Mouse (Mus musculus) heart, adult 18-20 months (tissue): ENCODE measurements around the gene Farsb. TPM values are rescaled to one million over a fixed set of nuclear protein-coding genes. Genes with fewer than 3 reads are reported as not detected.
"Not testable (repeated sequence)": the region's sequence is repeated elsewhere in the genome, so short reads cannot be mapped to it uniquely, and the experiment has no call there.

Source experiments
- DNase-seq, 2 experiments: peaks; one replicate each; pipeline ENCODE4 v3.0.0; 2021 to 2022; ENCODE audit warnings: mixed read lengths in 1 of 2
- long read RNA-seq, 2 experiments: library from polyadenylated mRNA; stranded (forward); transcript quantifications; one replicate each; pipeline ENCODE4 v2.0.0; 2021
- total RNA-seq, 2 experiments: library from RNA; stranded (reverse); gene quantifications; 2 replicates each; pipeline ENCODE4 v1.2.3; 2021

The Farsb gene
- total RNA-seq = 10 to 100 TPM; 47.8 to 51.2 TPM
- long read RNA-seq, experiment 1, transcript Farsb-201 (17 exons, 1,951 nt) = major isoform, 26 of 33 reads
- long read RNA-seq, experiment 1, partial matches to known transcripts = 1 of 33 reads
- long read RNA-seq, experiment 1, other reads (novel, unspliced or antisense) = 6 of 33 reads
- long read RNA-seq, experiment 2, transcript Farsb-201 (17 exons, 1,951 nt) = major isoform, 13 of 15 reads
- long read RNA-seq, experiment 2, partial matches to known transcripts = 0 of 15 reads
- long read RNA-seq, experiment 2, other reads (novel, unspliced or antisense) = 2 of 15 reads

- peak; percentile 92 to 95 for DNase-seq
These were observed at the start of gene Farsb for GRCm38 (mm10) chr1:78488752-78489492. Gene Farsb (minus strand): TSS chr1:78488897.

DNA sequence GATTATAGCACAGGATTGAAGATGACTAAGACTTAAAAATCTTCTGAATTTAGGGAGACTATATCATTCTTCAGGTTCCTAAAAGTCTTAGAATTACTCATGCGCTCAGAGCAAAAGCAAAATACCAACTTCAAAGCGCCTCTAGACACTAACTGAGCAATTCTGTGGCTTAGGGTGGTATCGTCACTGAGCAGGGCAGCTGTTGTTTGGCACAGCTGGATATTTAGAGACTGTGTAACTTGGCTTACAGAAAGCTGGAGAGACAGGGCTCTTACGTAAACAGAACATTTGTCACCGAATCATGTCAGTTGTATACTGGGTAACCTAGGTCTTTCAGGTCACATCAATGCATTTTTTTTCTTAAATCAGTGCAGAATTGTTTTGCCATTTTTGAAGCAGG, 49.7 kb upstream of the Farsb start:
- no peak for DNase-seq

- DNase-seq = peak; percentile 63 to 79
These were observed 48.9 kb upstream of the Farsb start for GRCm38 (mm10) chr1:78537494-78538010.

DNA sequence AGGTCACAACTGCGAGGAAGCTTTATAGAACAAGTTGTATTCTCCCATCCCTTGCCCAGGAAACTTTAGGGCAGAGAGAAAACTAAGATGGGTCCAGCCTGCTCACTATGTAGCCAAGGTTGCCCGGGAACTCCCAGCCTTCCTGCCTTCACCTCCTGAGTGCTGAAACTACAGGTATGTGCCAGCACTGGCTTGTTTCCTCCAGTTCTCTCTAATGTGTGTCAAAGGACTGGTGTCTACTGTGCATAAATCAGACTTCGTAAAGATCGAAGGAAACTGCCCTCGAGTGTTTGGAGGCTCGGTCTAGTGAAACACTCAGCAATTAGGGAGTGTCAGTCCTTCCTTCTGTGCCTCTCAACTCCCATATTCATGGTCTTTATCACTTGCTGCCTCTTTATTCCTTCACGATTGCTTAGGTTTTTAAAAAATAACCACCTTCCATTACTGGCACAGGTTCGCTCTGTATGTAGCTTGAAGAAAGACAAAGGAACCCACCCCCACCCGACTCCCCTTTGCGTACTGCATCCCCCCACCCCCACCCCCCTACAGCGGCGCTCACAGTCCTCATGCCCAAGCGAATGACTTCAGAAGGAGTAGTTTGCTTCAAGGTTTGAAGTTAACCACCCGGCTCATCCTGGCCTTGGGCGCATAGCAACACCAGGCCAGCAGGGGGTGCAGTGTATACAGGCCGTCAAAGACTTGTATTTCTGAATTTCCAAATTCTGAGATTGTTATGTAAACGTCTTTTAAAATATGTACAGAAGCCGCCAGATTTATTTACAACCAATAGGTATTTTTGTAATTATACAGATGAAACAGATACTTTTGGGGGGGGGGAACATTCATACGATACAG, 47.8 kb upstream of the Farsb start:
- peak; percentile 63 to 89 for DNase-seq

DNA sequence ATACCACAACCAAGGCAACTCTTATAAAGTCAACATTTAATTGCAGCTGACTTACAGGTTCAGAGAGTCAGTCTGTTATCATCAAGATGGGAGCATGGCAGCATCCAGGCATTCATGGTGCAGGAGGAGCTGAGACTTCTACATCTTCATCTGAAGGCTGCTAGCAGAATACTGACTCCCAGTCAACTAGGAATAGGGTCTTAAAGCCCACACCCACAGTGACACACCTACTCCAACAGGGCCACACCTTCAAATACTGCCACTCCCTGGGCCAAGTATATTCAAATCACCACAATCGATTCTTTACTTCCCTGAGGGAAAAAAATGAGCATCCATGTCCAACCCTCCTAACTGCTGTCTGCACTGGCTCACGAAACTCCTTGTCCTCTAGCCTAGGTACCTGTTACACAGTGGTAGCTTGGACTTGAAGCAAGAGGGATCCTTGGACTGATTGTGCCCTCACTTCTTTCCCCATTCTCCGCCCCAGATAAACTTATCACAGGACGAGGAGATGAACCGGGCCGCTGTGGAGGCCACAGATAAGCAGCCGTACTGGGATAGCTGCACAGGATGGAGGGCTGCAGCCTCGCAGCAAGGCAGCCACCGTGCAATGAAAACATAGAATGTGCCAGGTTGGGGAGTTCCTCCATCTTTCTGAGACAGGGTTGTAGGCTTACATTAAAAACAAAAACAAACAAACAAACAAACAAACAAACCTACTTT, 45.9 kb upstream of the Farsb start:
- DNase-seq = no peak

DNA sequence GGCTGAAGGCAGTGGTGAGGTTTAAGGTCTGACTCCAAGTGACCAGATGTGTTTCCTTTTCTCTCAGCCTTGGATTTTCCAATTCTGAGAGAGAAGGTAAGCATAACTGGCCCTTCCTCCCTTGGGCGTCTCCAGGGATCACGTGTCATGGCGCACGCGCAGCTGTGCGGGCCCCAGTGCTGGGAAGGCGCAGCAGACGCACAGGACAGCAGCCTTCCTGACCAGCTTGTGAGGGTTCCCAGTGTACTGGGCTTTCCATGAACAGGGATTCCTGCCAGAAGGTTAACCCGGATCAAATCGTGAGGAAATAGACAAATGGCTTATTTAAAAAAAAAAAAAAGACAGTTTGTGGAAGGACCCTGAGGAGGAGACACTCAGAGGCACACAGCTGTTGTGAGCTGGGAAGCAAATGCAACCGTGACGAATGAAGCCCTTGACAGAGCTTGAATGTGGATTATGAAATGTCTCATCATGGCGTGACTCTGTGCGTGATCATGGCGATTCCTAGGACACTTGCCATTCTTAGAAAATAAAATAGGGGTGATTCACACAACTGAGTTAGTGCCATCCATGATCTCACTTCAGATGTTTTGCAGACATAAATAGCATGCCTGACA, 43.6 kb upstream of the Farsb start:
- no peak for DNase-seq

DNA sequence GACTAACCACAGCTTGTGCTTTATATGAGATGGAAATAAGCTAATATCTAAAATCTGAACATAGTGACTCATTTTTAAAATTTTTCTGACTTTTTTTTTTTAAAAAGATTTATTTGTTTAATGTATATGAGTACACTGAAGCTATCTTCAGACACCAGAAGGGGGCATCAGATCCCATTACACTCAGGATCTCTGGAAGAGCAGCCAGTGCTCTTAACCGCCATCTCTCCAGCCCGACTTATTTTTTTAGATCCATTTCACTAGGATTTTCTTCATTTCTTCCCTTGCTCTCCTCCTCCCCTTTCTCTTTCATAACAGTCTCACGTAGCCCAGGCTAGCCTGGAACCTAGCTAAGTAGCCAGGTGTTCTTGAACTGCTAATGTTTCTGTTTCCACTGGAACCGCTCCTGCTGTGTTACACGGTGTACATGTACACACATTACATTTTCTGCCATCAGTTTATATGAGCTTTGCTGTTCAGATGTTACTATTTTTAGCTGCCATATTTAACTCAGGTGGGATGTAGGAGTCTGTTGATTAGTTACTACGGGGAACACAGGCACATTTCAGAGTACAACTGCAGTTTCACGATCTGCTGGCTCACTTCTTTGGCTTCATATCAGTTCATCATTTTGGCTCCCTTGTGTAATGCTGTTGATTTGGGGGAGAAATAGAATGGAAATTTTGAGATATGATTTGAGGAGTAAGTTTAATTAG, 42.0 kb upstream of the Farsb start:
- no peak for DNase-seq

- no peak for DNase-seq
These were observed 40.3 kb upstream of the Farsb start for GRCm38 (mm10) chr1:78529011-78529410.

- no peak for DNase-seq
These were observed 39.7 kb upstream of the Farsb start for GRCm38 (mm10) chr1:78528356-78528755.

- DNase-seq = peak in 1 of 2 experiments; percentile 51
These were observed 36.6 kb upstream of the Farsb start for GRCm38 (mm10) chr1:78525189-78525886.

DNA sequence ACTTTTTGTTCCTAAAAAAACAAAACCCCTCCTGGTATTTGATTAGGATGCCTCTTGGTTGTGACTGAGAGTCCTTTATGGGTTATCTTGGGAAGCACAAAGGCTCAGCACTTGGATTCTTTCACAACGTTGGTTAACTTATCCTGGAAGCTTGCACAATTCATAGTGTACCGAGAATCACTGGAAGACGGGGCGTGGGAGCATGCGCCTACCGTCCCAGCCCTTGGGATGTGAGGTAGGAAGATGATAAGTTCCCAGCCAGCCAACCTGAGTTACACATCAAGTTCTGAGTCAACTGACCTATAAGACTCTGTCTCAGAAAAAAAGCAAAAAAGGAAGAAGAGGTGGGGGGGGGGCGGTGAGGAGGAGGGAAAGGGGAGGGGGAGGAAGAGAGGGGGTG, 30.2 kb upstream of the Farsb start:
- DNase-seq = no peak

DNA sequence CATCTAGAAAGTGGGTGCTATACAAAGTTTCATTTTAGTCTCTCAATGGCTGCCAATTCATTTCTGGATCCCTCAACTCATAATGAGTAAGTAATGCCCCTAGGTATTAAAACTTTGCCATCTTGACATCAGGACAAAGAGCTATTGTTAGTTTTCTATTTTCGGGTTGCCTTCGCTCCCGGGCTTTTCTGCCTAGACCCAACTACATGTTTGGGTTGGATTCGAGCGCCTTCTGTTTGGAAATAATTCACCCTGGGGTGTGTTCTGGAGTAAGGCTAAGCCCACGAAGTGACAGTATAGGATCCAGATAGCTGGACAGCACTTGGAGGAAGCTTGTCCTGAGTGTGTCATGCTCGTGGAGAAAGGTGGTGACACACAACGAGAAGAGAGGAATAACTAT, 24.1 kb upstream of the Farsb start:
- no peak for DNase-seq

- DNase-seq = no peak
These were observed 23.0 kb upstream of the Farsb start, which contains the start of gene BC035947 for GRCm38 (mm10) chr1:78511621-78512160. Gene BC035947 (minus strand): TSS chr1:78512158.

- no peak for DNase-seq
These were observed 22.2 kb upstream of the Farsb start, which contains the start of gene Mogat1 for GRCm38 (mm10) chr1:78510862-78511261. Gene Mogat1 (plus strand): TSS chr1:78510991.

DNA sequence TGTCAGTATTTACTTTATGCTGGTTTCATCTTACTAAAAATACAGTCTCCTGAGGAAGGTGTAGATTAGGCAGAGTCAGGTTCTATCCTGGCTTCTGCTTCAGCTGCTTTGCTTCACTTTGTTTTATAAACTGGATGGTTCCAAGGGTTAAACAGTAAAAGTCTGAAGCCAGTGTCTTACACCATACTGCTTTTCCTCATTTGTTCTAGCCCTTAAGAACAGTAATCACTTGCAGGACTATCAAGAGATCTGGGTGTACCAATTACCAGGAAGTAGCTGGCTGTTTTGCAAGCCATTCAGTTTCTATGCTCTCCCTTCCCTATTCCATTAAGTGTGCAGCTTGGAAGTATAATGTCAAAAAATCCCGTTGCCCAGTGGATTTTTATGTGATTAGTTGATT, 18.4 kb upstream of the Farsb start:
- no peak for DNase-seq

DNA sequence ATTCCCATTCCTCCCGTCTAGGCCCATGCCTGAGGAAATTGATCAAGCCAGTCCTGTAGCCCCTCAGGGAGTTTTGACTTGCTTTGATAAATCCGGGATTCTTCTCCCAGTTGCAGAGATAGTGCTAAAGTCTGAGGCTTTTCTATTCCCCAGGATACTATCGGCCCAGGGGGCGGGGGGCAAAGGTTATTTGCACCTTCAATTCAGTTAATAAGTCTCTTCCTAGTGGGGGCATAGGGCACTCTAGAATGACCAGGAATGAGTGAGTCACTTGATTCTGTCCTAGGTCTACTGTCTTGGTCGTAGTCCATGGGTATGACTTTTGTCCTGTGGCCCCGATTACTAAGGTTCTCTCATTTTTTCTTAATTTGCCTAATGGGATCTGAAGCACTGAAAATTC, 13.8 kb upstream of the Farsb start:
- no peak for DNase-seq

- DNase-seq = not testable (repeated sequence)
These were observed 13.2 kb upstream of the Farsb start for GRCm38 (mm10) chr1:78501856-78502255.

- DNase-seq = no peak
These were observed 12.3 kb upstream of the Farsb start for GRCm38 (mm10) chr1:78501036-78501435.

GRCm38 (mm10) chr1:78490143-78490542, 1.4 kb upstream of the Farsb start:
- DNase-seq = no peak

DNA sequence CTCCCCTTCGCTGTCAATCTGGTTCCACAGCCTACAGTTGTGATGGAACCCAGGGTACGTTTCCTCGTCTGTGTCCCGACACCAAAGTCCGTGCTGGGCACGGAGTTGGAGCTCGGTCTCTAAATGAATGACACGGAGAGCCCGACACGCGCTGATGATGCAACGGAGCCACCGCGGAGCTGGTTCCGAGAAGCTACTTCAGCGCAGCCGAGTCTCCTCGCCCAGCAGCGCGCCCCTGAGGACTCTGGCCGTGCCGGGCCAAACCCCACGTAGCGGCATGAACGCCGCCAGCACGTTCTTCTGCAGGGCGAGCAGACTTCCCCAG, 308 bp downstream of the Farsb start:
- DNase-seq = no peak
